Comparison of ENCODE assay signal across 7 mouse cellular contexts in the genomic region with DNA sequence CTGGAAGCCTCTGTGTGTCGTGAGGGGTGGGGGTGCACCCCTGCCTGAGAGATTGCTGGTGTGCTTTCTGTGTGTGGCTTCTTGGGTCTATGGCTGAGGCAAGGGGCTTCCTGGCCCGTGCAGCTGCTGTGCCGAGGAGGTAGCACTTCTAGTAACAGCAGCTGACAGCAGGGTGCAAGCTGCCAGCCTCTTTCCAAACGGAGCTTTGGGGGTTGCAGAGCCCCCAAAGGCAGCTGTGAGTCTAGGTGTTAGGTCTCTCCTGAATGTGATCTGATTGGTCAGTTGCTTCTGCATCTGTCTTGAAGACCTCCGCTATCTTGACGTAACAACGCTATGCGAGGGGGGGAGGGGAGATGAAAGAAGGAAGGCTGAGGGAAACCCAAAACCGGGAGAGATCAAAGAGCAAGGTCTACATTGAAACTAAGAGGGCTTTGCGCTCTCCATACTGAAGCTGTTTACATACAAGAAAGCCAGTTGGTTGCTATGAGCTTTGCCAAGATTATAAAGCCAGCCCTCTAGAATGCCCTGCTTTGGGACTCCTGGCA. TPM values are rescaled to one million over a fixed set of nuclear protein-coding genes. Genes with fewer than 3 reads are reported as not detected.
DNase-seq lines count a peak whose midpoint lies in the region; ATAC-seq and TF ChIP-seq lines count a peak whose summit lies in the region.

No protein-coding gene starts in this region.

- H3K9me3 ChIP-seq in forebrain, postnatal 0 days (ENCODE audit: low read length) = no peaks in the 10 kb centered on the region
- H3K9me3 ChIP-seq in liver, postnatal 0 days (ENCODE audit: low read length) = no peaks in the 10 kb centered on the region

- H3K27me3 ChIP-seq in spleen, adult 2 months (ENCODE audit: control insufficient read depth, insufficient read depth, low read length) = peaks cover 1% of the 10 kb centered on the region; the same call in 1 of the 2 replicates
- H3K27me3 ChIP-seq in forebrain, postnatal 0 days (ENCODE audit: insufficient read depth, low read length) = no peaks in the 10 kb centered on the region
- H3K27me3 ChIP-seq in liver, postnatal 0 days (ENCODE audit: insufficient read depth, low read length) = no peaks in the 10 kb centered on the region

- peak; percentile 33; the same call in 1 of the 2 replicates for ATAC-seq in forebrain, postnatal 0 days
- ATAC-seq in liver, postnatal 0 days = no peak

- H3K4me2 ChIP-seq in forebrain, postnatal 0 days (ENCODE audit: low read depth) = peak overlapping the region; percentile 5; the same call in 1 of the 2 replicates
- H3K4me2 ChIP-seq in liver, postnatal 0 days (ENCODE audit: low read depth, low read length) = peak overlapping the region; percentile 88

- no peak for DNase-seq in spleen, adult 2 months (ENCODE audit: low read depth in 1 of 2, low spot score in 2 of 2)
- no peak for DNase-seq in spleen, adult 18-20 months
- DNase-seq in forebrain, postnatal 0 days = no peak
- DNase-seq in liver, postnatal 0 days = no peak
- peak; percentile 81 to 92 for DNase-seq in thymus, postnatal 36 days
- DNase-seq in left cerebral cortex, postnatal 10 days (ENCODE audit: extremely low spot score in 1 of 2, low spot score in 2 of 2) = no peak
- DNase-seq in urinary bladder, postnatal 4 days (ENCODE audit: low spot score in 2 of 2) = no peak

- peaks cover 15% of the 10 kb centered on the region; the same call in 1 of the 2 replicates for H3K4me1 ChIP-seq in spleen, adult 2 months (ENCODE audit: control insufficient read depth, insufficient read depth, insufficient read length)
- no peaks in the 10 kb centered on the region for H3K4me1 ChIP-seq in forebrain, postnatal 0 days (ENCODE audit: insufficient read depth)
- H3K4me1 ChIP-seq in liver, postnatal 0 days (ENCODE audit: insufficient read depth) = peaks cover 46% of the 10 kb centered on the region

- 11% methylated on average over 10 of the region's 10 CpGs for WGBS in spleen, adult 2 months
- WGBS in forebrain, postnatal 0 days = 12% methylated on average over 10 of the region's 10 CpGs
- WGBS in liver, postnatal 0 days (ENCODE audit: insufficient replicate concordance) = 10% methylated on average over 10 of the region's 10 CpGs

- TF ChIP-seq EP300 in liver, postnatal 0 days (IDR thresholded peaks at IDR 0.05; ENCODE audit: low read depth) = no peak

- H3K36me3 ChIP-seq in spleen, adult 2 months (ENCODE audit: control insufficient read depth, insufficient read depth, low read length) = no peaks in the 10 kb centered on the region; the same call in 1 of the 2 replicates
- no peaks in the 10 kb centered on the region for H3K36me3 ChIP-seq in forebrain, postnatal 0 days (ENCODE audit: insufficient read depth)
- H3K36me3 ChIP-seq in liver, postnatal 0 days (replicated peaks; ENCODE audit: insufficient read depth, low read length) = peaks cover 29% of the 10 kb centered on the region

- peak overlapping the region; percentile 11; the same call in 1 of the 2 replicates for H3K4me3 ChIP-seq in spleen, adult 2 months (ENCODE audit: extremely low read depth, insufficient read depth, insufficient read length)
- no peak overlapping the region for H3K4me3 ChIP-seq in forebrain, postnatal 0 days (ENCODE audit: low read depth, low read length)
- 0 out of 2 replicates have a peak overlapping the region, but pooled peaks have one; percentile 1 for H3K4me3 ChIP-seq in liver, postnatal 0 days (ENCODE audit: low read depth, low read length)

- no peak for TF ChIP-seq CTCF in spleen, adult 2 months (IDR thresholded peaks at IDR 0.05; ENCODE audit: extremely low read depth, insufficient read depth, insufficient read length, insufficient replicate concordance)
- TF ChIP-seq CTCF in forebrain, postnatal 0 days (IDR thresholded peaks at IDR 0.05; ENCODE audit: low read depth) = no peak
- no peak for TF ChIP-seq CTCF in liver, postnatal 0 days (IDR thresholded peaks at IDR 0.05; ENCODE audit: low read depth)

- peak overlapping the region; percentile 52; the same call in 1 of the 2 replicates for H3K27ac ChIP-seq in spleen, adult 2 months (ENCODE audit: insufficient read depth, low read length)
- no peak overlapping the region for H3K27ac ChIP-seq in forebrain, postnatal 0 days (ENCODE audit: low read depth, low read length)
- H3K27ac ChIP-seq in liver, postnatal 0 days (ENCODE audit: low read depth) = peak overlapping the region; percentile 82

- TF ChIP-seq POLR2A in spleen, adult 2 months (IDR thresholded peaks at IDR 0.05; ENCODE audit: low read depth, low read length) = no peak

- no peak overlapping the region for H3K9ac ChIP-seq in forebrain, postnatal 0 days
- H3K9ac ChIP-seq in liver, postnatal 0 days (replicated peaks) = no peak overlapping the region; the same call in 1 of the 2 replicates

- intact Hi-C loops in left cerebral cortex, postnatal 10 days (cut with DNase I) = loop anchor here (5.0 kb wide), 1 partner anchor 78 kb away; no protein-coding TSS in a partner anchor

RNA-seq across cellular contexts. Expression of gene Tnfrsf1a, which starts 6.1 kb away (rescaled TPM):
- polyA plus RNA-seq in spleen, adult 2 months (2012; rRNA removed) = 51.3 and 63.7 TPM in 2 replicates
- 6.8 and 12.1 TPM in 2 replicates for total RNA-seq in forebrain, postnatal 0 days (2014; rRNA removed)
- polyA plus RNA-seq in forebrain, postnatal 0 days (2015; fragmentation: Nextera tagmentation; extraction: Ambion mirVana) = 13.2 and 13.6 TPM in 2 replicates
- polyA plus RNA-seq in liver, postnatal 0 days (2015; fragmentation: Nextera tagmentation; extraction: Ambion mirVana) = 40.5 and 41.1 TPM in 2 replicates
- total RNA-seq in left cerebral cortex, postnatal 10 days (2021) = 10 to 100 TPM in 1 of 2 experiments, 1 to 10 TPM in 1; 9.4 to 11.8 TPM

RNA-seq across cellular contexts. Expression of gene Plekhg6, which starts 25.3 kb away (rescaled TPM):
- not detected in 2 replicates for polyA plus RNA-seq in spleen, adult 2 months (2012; rRNA removed)
- total RNA-seq in forebrain, postnatal 0 days (2014; rRNA removed) = 0.15 and 1.00 TPM in 2 replicates
- polyA plus RNA-seq in forebrain, postnatal 0 days (2015; fragmentation: Nextera tagmentation; extraction: Ambion mirVana) = 0.16 TPM in 2 replicates
- polyA plus RNA-seq in liver, postnatal 0 days (2015; fragmentation: Nextera tagmentation; extraction: Ambion mirVana) = 1.1 and 1.2 TPM in 2 replicates
- under 1 TPM; 0.14 to 0.24 TPM for total RNA-seq in left cerebral cortex, postnatal 10 days (2021)

RNA-seq across cellular contexts. Expression of gene Scnn1a, which starts 34.8 kb away (rescaled TPM):
- polyA plus RNA-seq in spleen, adult 2 months (2012; rRNA removed) = 1.5 and 2.1 TPM in 2 replicates
- total RNA-seq in forebrain, postnatal 0 days (2014; rRNA removed) = 0.67 and 1.2 TPM in 2 replicates
- polyA plus RNA-seq in forebrain, postnatal 0 days (2015; fragmentation: Nextera tagmentation; extraction: Ambion mirVana) = 1.0 and 1.5 TPM in 2 replicates
- polyA plus RNA-seq in liver, postnatal 0 days (2015; fragmentation: Nextera tagmentation; extraction: Ambion mirVana) = 0.76 and 1.1 TPM in 2 replicates
- total RNA-seq in left cerebral cortex, postnatal 10 days (2021) = 1 to 10 TPM; 2.0 to 2.3 TPM

RNA-seq across cellular contexts. Expression of gene Ltbr, which starts 41.6 kb away (rescaled TPM):
- 22.8 and 24.5 TPM in 2 replicates for polyA plus RNA-seq in spleen, adult 2 months (2012; rRNA removed)
- 14.9 and 19.9 TPM in 2 replicates for total RNA-seq in forebrain, postnatal 0 days (2014; rRNA removed)
- polyA plus RNA-seq in forebrain, postnatal 0 days (2015; fragmentation: Nextera tagmentation; extraction: Ambion mirVana) = 11.4 and 14.8 TPM in 2 replicates
- polyA plus RNA-seq in liver, postnatal 0 days (2015; fragmentation: Nextera tagmentation; extraction: Ambion mirVana) = 31.8 TPM in 2 replicates
- total RNA-seq in left cerebral cortex, postnatal 10 days (2021) = 1 to 10 TPM; 9.4 to 9.7 TPM

Comparison
In these comparisons a context has a peak if more than half of its experiments do, and no peak if none do; other contexts are left out.
1. DNase-seq: peak in thymus, postnatal 36 days (2 of 2); none in spleen, adult 2 months (0 of 2), spleen, adult 18-20 months (0 of 2), forebrain, postnatal 0 days (single experiment), liver, postnatal 0 days (single experiment), left cerebral cortex, postnatal 10 days (0 of 2) and urinary bladder, postnatal 4 days (0 of 2).